Mouse (Mus musculus): ENCODE measurements around the gene Tmed5.
"Not testable (repeated sequence)": the region's sequence is repeated elsewhere in the genome, so short reads cannot be mapped to it uniquely, and the experiment has no call there.

The Tmed5 gene

DNA sequence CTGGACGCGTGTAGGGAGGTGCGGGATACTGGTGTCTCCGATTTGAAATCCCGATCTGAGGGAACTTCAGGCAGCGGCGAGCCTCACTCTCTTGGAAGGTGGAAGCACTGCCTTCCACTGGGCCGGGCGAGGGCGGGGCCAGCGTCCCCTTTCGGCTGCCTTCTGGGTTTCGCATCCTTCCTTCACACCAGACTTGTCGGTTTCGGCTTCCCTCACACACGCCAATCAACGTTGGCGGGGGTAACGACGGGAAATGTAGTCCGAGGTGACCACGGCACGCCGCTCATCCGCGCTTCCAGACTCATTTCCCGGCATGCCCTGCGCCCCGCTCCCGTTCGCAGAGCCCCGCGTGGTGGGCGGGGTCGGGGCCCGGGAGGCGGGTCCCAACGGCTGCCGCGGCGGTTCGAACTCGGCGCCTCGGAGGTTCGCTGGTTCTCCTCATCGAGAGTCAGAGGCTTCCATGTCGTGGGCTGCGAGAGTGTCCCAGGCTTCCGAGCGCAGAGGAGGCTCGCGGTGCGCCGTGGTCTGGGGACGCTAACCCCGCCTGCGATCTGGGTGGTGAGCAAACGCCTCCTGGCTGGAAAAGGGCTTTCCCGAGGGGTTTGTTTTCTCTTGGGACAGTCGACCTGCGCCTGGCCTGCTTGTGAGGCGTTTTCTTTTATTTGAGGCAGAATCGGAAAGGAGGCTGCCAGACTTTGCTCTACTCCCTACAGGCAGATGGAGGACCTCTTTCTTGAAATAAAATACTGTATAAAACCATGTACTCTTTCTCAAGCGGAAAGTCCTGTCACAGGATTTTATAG is at the start of gene Tmed5, which contains the start of gene Ccdc18:
TSS of gene Tmed5 (minus strand) at position 180 of the 803 bp plus-strand sequence.
TSS of gene Ccdc18 (plus strand) at position 435 of the 803 bp plus-strand sequence.
- peak; percentile 89 to 95 for DNase-seq (ENCODE audit: low spot score in 2 of 2)

DNA sequence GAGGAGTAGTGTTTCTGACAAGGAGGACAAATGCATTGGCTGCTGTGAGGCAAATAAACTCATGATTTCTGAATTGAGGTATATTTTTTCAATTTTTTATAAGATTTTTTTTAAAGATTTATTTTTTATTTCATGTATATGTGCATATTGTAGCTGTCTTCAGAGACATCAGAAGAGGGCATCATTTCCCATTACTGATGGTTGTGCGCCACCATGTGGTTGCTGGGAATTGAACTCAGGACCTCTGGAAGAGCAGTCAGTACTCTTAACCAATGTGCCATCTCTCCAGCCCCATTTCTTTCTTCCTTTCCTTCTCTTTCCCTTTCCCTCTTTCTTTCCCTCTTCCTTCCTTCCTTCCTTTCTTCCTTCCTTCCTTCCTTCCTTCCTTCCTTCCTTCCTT is 31.3 kb upstream of the Tmed5 start:
- peak in 1 of 2 experiments; percentile 7 for DNase-seq (ENCODE audit: low spot score in 2 of 2)

GRCm38 (mm10) chr5:108160796-108161195 is 28.4 kb upstream of the Tmed5 start:
- DNase-seq (ENCODE audit: low spot score in 2 of 2) = no peak

DNA sequence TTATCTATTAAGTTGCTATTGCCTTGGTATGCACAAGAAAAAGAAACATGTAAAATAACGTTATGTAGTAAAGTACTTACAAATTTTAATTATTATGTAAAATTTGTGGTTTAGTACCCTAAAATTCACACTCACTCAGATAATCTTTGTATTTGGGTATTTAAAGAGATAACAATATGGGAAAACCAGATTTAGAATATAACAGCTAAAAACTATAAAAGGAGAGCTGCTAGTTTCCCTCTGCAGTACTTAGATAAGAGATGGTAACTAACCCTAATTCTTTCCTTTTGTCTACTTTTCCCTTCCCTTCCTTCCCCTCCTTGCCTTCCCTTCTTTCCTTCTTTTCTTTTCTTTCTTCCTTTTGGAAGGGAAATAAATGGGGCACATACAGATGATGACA is 20.2 kb upstream of the Tmed5 start:
- no peak for DNase-seq (ENCODE audit: low spot score in 2 of 2)

GRCm38 (mm10) chr5:108131849-108132440 is 475 bp downstream of the Tmed5 start:
- no peak for DNase-seq (ENCODE audit: low spot score in 2 of 2)

DNA sequence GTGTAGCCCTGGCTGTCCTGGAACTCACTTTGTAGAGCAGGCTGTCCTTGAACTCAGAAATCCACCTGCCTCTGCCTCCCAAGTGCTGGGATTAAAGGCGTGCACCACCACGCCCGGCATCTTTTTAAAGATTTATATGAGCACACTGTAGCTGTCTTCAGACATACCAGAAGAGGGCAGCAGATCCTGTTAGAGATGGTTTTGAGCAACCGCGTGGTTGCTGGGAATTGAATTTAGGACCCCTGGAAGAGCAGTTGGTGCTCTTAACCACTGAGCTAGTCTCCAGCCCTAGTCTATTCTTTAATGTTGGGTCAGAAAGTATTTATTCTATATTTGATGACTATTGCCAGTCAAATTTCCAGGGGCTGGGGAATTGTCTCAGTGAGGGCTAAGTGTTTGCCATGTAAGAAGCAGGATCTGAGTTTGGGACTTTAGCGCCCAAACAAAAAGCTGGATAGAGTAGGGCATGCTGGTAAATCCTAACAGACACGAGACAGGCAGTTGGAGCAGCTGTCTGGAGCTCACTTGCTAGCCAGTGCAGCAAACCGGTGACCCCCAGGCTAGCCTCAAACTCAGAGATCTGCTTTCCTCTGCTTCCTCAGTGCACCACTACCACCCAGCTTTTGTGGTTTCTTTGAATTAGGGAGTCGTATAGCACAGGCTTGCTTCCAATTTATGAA is 12.1 kb downstream of the Tmed5 start:
- no peak for DNase-seq (ENCODE audit: low spot score in 2 of 2)

DNA sequence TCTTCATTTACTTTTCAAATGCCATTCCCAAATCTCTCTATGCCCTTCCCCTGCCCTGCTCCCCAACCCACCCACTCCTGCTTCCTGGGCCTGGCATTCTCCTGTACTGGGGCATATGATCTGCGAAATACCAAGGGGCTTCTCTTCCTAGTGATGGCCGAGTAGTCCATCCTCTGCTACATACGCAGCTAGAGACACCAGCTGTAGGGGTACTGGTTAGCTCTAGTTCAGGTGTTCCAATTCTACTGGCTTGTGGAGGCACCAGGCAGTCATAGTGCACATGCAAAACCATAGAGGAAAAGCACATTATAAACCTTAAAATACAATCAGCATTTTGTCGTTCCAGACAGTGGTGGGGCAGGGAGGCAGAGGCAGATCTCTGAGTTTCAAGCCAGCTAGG is 14.7 kb downstream of the Tmed5 start:
- DNase-seq (ENCODE audit: low spot score in 2 of 2) = no peak

- no peak for DNase-seq (ENCODE audit: low spot score in 2 of 2)
Measured at GRCm38 (mm10) chr5:108109346-108109745, 23.1 kb downstream of the Tmed5 start.

GRCm38 (mm10) chr5:108104306-108104705 is 28.1 kb downstream of the Tmed5 start:
- no peak for DNase-seq (ENCODE audit: low spot score in 2 of 2)

GRCm38 (mm10) chr5:108100196-108100595 is 32.2 kb downstream of the Tmed5 start:
- DNase-seq (ENCODE audit: low spot score in 2 of 2) = no peak

- no peak for DNase-seq (ENCODE audit: low spot score in 2 of 2)
Measured at GRCm38 (mm10) chr5:108097676-108098075, 34.7 kb downstream of the Tmed5 start.

GRCm38 (mm10) chr5:108092731-108093130 is 39.7 kb downstream of the Tmed5 start:
- not testable (repeated sequence) for DNase-seq (ENCODE audit: low spot score in 2 of 2)

GRCm38 (mm10) chr5:108085440-108085839 is 47.0 kb downstream of the Tmed5 start:
- DNase-seq (ENCODE audit: low spot score in 2 of 2) = no peak

GRCm38 (mm10) chr5:108082380-108082779 is 50.0 kb downstream of the Tmed5 start:
- DNase-seq (ENCODE audit: low spot score in 2 of 2) = no peak

DNA sequence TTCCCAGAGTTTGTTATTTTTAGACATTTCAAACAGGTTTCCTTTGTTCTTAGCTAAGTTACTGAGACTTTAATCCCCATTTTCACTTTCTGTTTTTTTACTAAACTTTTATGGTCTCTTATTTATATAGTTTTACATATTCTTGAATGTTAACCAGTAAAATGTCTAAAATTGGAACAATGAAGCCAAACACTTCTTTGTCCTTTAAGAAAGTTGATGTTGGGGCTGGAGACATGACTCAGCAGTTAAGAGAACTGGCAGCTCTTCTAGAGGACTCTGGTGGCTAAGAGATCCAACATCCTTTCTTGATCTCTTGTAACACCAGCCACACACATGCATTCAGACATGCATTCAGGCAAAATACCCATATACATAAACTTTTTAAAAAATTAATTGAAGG is 52.8 kb downstream of the Tmed5 start:
- no peak for DNase-seq (ENCODE audit: low spot score in 2 of 2)

- DNase-seq (ENCODE audit: low spot score in 2 of 2) = no peak
Measured at GRCm38 (mm10) chr5:108076833-108077540, 55.4 kb downstream of the Tmed5 start.

DNA sequence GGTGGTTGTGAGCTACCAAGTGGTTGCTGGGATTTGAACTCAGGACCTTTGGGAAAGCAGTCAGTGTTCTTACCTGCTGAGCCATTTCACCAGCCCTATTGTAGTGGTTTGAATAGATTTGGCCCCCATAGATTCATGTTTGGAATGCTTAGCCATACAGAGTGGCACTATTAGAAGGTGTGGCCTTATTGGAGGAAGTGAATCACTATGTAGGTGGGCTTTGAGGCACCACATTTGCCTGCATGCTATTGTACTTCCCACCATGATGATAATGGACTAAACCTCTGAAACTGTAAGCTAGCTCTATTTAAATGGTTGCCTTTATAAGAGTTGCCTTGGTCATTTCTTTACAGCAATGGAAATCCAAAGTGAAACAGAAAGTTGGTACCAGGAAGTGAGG is 56.2 kb downstream of the Tmed5 start:
- DNase-seq (ENCODE audit: low spot score in 2 of 2) = no peak

DNA sequence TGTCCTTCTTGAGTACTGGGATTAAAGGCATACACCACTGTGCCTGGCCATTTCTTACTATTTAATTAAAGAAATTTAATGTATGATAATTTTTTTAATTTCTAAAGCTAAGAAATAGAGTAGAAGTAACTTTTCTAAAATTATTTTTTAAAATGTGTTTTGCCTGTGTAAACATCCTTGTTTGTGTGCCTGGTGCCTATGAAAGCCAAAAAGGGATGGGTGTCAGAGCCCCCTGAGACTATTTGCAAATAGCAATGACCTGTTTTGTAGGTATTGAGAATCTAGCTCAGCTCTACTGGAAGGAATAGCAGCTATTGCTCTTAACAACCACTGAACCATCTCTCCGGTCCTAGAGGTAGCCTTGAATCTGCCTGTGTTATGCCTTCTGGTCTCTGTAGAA is 60.1 kb downstream of the Tmed5 start:
- DNase-seq (ENCODE audit: low spot score in 2 of 2) = no peak

DNA sequence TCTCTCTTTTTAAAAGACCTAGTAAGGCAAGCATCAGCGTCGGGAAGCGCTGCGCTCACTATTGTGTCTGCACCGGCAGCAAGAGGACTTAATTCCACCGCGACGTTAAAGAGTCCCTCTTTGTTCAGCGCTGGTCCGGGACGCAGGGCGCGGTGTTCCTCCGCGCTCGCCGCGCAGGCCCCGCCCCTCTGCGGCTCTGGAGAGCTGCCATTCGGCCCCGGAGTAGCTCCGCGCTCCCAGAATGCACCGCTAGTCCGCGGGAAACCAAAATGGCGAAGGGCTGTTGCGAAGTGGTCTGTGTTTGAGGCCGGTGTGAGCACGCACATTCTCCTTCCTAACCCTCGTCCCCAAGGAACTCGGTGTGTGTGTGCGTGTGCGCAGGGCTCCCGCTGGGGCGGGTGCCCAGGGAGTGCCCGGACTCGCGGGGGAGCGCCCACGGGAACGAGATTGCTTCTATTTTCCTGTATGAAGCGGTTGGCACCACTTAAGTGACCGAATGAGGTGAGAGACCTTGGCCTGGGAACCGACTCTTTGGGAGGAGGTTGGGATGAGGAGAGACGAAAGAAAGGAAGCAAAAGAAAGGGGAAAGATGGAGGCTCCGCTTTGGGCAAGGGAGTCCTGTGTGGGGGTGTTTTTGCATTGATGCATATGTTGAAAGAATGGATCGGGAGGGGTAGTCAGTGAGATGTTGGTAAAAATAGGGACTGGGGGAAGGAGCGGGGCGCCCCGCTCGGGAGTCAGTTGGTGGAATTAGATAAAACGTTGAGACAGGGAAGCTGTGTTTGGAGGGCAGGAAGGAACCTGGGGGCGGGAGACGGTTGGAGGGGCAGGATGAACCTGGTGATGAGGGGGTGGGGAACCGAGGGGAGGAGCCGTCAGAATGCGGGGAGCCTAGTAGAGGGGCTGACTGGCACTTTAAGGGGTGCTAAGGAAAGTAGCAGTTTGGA is 66.7 kb downstream of the Tmed5 start, which contains the start of gene Mtf2:
TSS of gene Mtf2 (plus strand) at position 210 of the 947 bp plus-strand sequence.
- DNase-seq (ENCODE audit: low spot score in 2 of 2) = peak; percentile 94 to 95

DNA sequence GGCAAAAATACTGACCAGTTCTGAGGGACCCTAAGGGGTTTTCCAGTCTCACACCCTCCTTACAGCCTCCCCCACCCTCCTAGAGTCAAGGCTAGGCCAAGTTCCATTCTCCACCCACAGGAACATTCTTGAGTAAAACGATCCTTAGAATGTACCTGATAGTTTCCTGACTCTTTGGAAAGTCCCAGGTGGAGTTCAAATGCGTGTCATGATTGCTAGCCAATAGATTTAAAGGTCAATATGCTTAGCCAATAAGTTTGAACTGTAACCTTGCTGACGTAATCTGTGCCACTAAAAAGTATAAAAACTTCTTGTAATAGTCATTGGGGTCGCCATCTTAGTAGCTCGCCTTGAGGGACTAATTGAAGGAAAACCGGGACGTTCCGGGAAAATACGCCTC is 72.0 kb downstream of the Tmed5 start:
- no peak for DNase-seq (ENCODE audit: low spot score in 2 of 2)
